Mouse (Mus musculus): ENCODE data around the gene Gm14137. TPM values are rescaled to one million over a fixed set of nuclear protein-coding genes. Genes with fewer than 3 reads are reported as not detected.

Gm14137 gene
- total and polyA plus RNA-seq, 3 experiments = 2.3 to 9.2 (median 3.3) TPM

DNA sequence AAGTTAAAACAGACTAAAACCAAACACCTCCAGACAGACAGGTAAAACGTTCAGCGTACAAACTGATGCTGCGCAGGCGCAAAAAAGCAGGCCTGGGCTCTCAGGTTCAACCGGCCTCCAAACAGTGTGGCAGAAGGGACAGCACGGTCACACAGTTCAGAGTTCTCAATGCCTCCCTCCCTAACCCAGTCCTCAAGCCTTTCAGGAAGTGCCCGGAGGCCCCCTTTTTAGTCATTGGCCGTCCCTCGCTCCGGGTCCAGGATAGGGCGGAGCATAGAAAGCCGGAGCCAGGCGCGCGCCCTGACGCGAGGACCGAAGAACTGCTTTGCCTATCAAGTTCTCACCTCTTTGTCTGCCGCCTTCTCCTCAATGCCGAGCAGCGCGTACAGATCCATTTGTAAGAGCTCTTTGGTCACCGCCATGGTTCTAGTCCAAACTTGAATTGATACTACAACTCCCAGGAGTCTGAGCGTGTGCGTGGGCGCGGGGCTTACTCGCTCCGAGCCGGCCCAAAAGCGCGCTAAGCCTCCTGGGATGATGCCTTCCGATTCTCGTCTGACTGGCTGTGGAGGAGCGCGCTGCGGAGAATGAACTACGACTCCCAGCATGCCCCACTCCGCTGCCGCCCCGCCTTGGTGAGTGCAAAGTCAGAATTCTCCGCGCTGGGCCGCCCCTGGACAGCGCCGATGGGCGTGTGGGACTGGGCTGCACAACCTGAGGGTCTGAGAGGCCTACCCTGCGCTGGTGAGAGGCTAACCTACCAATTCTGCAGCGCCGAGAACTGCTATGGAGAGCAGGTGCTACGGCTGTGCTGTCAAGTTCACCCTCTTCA lies 34.3 kb downstream of the Gm14137 start, which contains the start of the genes Zfyve19 and Dnajc17:
Gene Zfyve19, plus strand, starts transcription at position 274 of the 832 bp plus-strand sequence.
Gene Dnajc17, minus strand, starts transcription at position 452 of the 832 bp plus-strand sequence.
- Histone ChIP-seq H3K27ac (ENCODE audit: insufficient read depth, low read depth) (peak within 1 kb of the TSS; percentile 57), H3K9me3 (replicated peaks; ENCODE audit: low read length) (no peaks in the 10 kb centered on the region), H3K79me2 (replicated peaks; ENCODE audit: control insufficient read depth, extremely low read depth, insufficient read depth, poor library complexity, severe bottlenecking) (peaks cover 6% of the 10 kb centered on the region; the same call in 1 of the 2 replicates), H3K27me3 (replicated peaks) (no peaks in the 10 kb centered on the region), H3K9ac (ENCODE audit: insufficient read depth, low read depth) (peak within 1 kb of the TSS; percentile 83), H3K4me3 (replicated peaks in 1 of 3; ENCODE audit: low read depth in 2 of 3, low read length in 2 of 3, poor library complexity in 1 of 3) (peak within 1 kb of the TSS; percentile 83 to 94 (median 90)), H3K4me2 (ENCODE audit: insufficient read depth, low read depth, poor library complexity, severe bottlenecking) (peak within 1 kb of the TSS; percentile 95), H3K36me3 (replicated peaks in 1 of 2; ENCODE audit: control insufficient read depth in 1 of 2, insufficient read depth in 1 of 2, low read length in 1 of 2) (peaks cover 26 to 43% of the 10 kb centered on the region in 2 experiments), H3K4me1 (ENCODE audit: control insufficient read depth in 1 of 2, insufficient read depth in 2 of 2) (peaks cover 0 to 19% of the 10 kb centered on the region in 2 experiments; a peak in 2 of 4 replicates)
- dilution Hi-C loops (cut with MboI; ENCODE audit: extremely low pct_ligation_motif_present, extremely low pct_unique_long_range_greater_than_20kb, low sequenced_read_pairs) (no loop called here), in situ Hi-C loops (cut with MboI; ENCODE audit: low pct_ligation_motif_present, low pct_unique_long_range_greater_than_20kb, low sequenced_read_pairs) (no loop called here)
- TF ChIP-seq ETS1 (conservative IDR thresholded peaks at IDR 0.05; ENCODE audit: low read depth, low read length) = no peak
- peak; percentile 79; the same call in 1 of the 2 replicates for TF ChIP-seq SIN3A (IDR thresholded peaks at IDR 0.05; ENCODE audit: low read length)
- peak; percentile 78 for TF ChIP-seq NRF1 (IDR thresholded peaks at IDR 0.05; ENCODE audit: low read depth, low read length)
- TF ChIP-seq CHD1 (IDR thresholded peaks at IDR 0.05; ENCODE audit: low read depth, low read length) = no peak
- peak; percentile 79; the same call in 1 of the 2 replicates for TF ChIP-seq GABPA (IDR thresholded peaks at IDR 0.05; ENCODE audit: insufficient replicate concordance, low read depth, low read length)
- peak; percentile 56 for TF ChIP-seq ZMIZ1 (IDR thresholded peaks at IDR 0.05; ENCODE audit: low read depth, low read length)
- TF ChIP-seq CTCF (conservative IDR thresholded peaks at IDR 0.05 in 1 of 2, IDR thresholded peaks at IDR 0.05 in 1 of 2; ENCODE audit: low read depth in 2 of 2, low read length in 2 of 2) = no peak
- TF ChIP-seq PAX5 (IDR thresholded peaks at IDR 0.05; ENCODE audit: low read length) = no peak
- peak; percentile 64; the same call in 1 of the 2 replicates for TF ChIP-seq TBP (conservative IDR thresholded peaks at IDR 0.05; ENCODE audit: low read depth, low read length)
- TF ChIP-seq POLR2A (IDR thresholded peaks at IDR 0.05; ENCODE audit: low read depth, low read length) = peak; percentile 77
- TF ChIP-seq MAZ (IDR thresholded peaks at IDR 0.05; ENCODE audit: low read depth, low read length) = peak; percentile 72; the same call in 1 of the 2 replicates
- TF ChIP-seq CHD2 (IDR thresholded peaks at IDR 0.05; ENCODE audit: low read length) = peak; percentile 35; the same call in 1 of the 2 replicates
- TF ChIP-seq NELFE (IDR thresholded peaks at IDR 0.05; ENCODE audit: low read depth, low read length) = peak; percentile 88
- TF ChIP-seq IRF4 (IDR thresholded peaks at IDR 0.05; ENCODE audit: low read depth, low read length) = peak; percentile 50; the same call in 1 of the 2 replicates
- peak; percentile 54 for TF ChIP-seq EP300 (IDR thresholded peaks at IDR 0.05; ENCODE audit: low read length)
- TF ChIP-seq E2F4 (IDR thresholded peaks at IDR 0.05; ENCODE audit: insufficient replicate concordance, low read depth, low read length) = peak; percentile 68; the same call in 1 of the 2 replicates
- TF ChIP-seq JUND (conservative IDR thresholded peaks at IDR 0.05; ENCODE audit: low read depth, low read length) = no peak
- peak; percentile 5; the same call in 1 of the 2 replicates for TF ChIP-seq MYC (IDR thresholded peaks at IDR 0.05; ENCODE audit: low read depth, low read length)
- TF ChIP-seq MAX (IDR thresholded peaks at IDR 0.05; ENCODE audit: low read length) = peak; percentile 11; the same call in 1 of the 2 replicates
- TF ChIP-seq KAT2A (IDR thresholded peaks at IDR 0.05; ENCODE audit: insufficient replicate concordance, low read length) = peak; percentile 99
- TF ChIP-seq TCF12 (IDR thresholded peaks at IDR 0.05; ENCODE audit: low read depth, low read length) = peak; percentile 68
- TF ChIP-seq ELF1 (IDR thresholded peaks at IDR 0.05; ENCODE audit: low read depth, low read length) = peak; percentile 88
- peak; percentile 56; the same call in 1 of the 2 replicates for TF ChIP-seq MXI1 (IDR thresholded peaks at IDR 0.05; ENCODE audit: low read depth, low read length)
- TF ChIP-seq HCFC1 (IDR thresholded peaks at IDR 0.05; ENCODE audit: low read depth, low read length) = peak; percentile 96
- no peak for TF ChIP-seq SMC3 (IDR thresholded peaks at IDR 0.05; ENCODE audit: low read depth, low read length)
- peak; percentile 96 for DNase-seq (ENCODE audit: extremely low read depth)
